Comparison of ENCODE assay signal across 9 mouse cellular contexts in the genomic region with DNA sequence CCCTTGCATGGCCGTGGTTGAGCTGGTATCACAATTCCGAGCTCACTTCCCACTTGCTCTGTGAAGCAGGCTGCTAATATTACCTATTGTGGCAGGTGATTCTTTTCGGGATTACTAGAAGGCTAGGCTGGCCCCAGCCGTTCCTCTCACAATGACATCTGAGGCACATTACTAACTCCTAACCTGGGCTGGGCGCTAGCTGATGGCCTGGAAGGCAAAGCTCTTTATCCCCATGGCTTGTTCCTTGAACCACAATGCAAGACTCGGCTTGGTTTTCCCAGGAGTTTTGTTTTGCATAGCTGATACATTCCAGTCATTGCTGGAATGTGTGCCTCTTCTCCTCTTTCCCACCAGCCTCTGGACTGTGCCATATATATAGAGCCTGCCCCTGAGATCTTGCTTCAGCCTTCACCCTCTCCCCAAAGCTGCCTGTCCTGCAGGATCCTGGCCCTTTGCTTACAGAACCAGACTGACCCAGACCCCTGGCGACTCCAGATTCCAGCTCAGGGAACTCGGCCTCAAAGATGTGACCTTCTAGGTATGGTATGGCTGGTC. TPM values are rescaled to one million over a fixed set of nuclear protein-coding genes. Genes with fewer than 3 reads are reported as not detected.
DNase-seq lines count a peak whose midpoint lies in the region; ATAC-seq and TF ChIP-seq lines count a peak whose summit lies in the region.
"Had no signal": no experiment of that assay in that cellular context is flagged by ENCODE, and none has a peak within 500 bp of the region (broad histone marks: within the 10 kb centered on the region; RNA-seq: fewer than 3 reads in every experiment).

A gene (plus strand): TSS at position 404 of the 555 bp plus-strand sequence.

- no peak for DNase-seq in kidney, adult 18-20 months
- no peak for DNase-seq in Patski (ENCODE audit: low read depth, low spot score)
- no peak for DNase-seq in gonadal fat pad, adult 2 months (ENCODE audit: low read depth)
- no peak for DNase-seq in layer of hippocampus, postnatal 36 days
- DNase-seq in urinary bladder, postnatal 4 days (ENCODE audit: low spot score in 2 of 2) = no peak
- DNase-seq in ovary, postnatal 14 days (ENCODE audit: low spot score) = no peak

- H3K36me3 ChIP-seq in kidney, embryonic 14.5 days (ENCODE audit: control insufficient read depth, insufficient read depth, low read length) = no peaks in the 10 kb centered on the region
- no peaks in the 10 kb centered on the region for H3K36me3 ChIP-seq in stomach, embryonic 16.5 days (ENCODE audit: control insufficient read depth, insufficient read depth, low read length)

- WGBS in kidney, embryonic 14.5 days = 80% methylated on average over 8 of the region's 8 CpGs
- 67% methylated on average over 8 of the region's 8 CpGs for WGBS in stomach, embryonic 16.5 days

- TF ChIP-seq CTCF in Patski (IDR thresholded peaks at IDR 0.05) = no peak

- H3K9ac ChIP-seq in kidney, embryonic 14.5 days (ENCODE audit: low read depth, low read length) = no peak within 1 kb of the TSS
- no peak within 1 kb of the TSS for H3K9ac ChIP-seq in stomach, embryonic 16.5 days (ENCODE audit: low read length)
- H3K9ac ChIP-seq: liver, embryonic 14.5 days had no signal

- no peak within 1 kb of the TSS for H3K4me3 ChIP-seq in kidney, embryonic 14.5 days (ENCODE audit: low read length)
- H3K4me3 ChIP-seq in stomach, embryonic 16.5 days (replicated peaks; ENCODE audit: low read length) = no peak within 1 kb of the TSS

- POLR2A ChIA-PET in Patski (lab: Charles Lee) = no interaction called here

- ATAC-seq in kidney, embryonic 14.5 days (ENCODE audit: low FRiP score, low TSS enrichment) = no peak
- peak; percentile 75 for ATAC-seq in Patski
- no peak for ATAC-seq in stomach, embryonic 16.5 days (ENCODE audit: insufficient read depth, low FRiP score)

- H3K4me1 ChIP-seq in kidney, embryonic 14.5 days (ENCODE audit: control insufficient read depth, insufficient read depth, low read length) = peaks cover under 1% of the 10 kb centered on the region; the same call in 1 of the 2 replicates
- H3K4me1 ChIP-seq in stomach, embryonic 16.5 days (ENCODE audit: control insufficient read depth, insufficient read depth, low read length) = peaks cover 7% of the 10 kb centered on the region

- in situ Hi-C loops in Patski (cut with MboI; ENCODE audit: low pct_unique_long_range_greater_than_20kb) = no loop called here

- H3K27ac ChIP-seq in kidney, embryonic 14.5 days (ENCODE audit: low read depth, low read length) = no peak within 1 kb of the TSS
- H3K27ac ChIP-seq in stomach, embryonic 16.5 days (ENCODE audit: low read length) = no peak within 1 kb of the TSS
- H3K27ac ChIP-seq: liver, embryonic 14.5 days had no signal

- H3K27me3 ChIP-seq in kidney, embryonic 14.5 days (ENCODE audit: control insufficient read depth, insufficient read depth, low read length) = no peaks in the 10 kb centered on the region
- no peaks in the 10 kb centered on the region for H3K27me3 ChIP-seq in Patski
- H3K27me3 ChIP-seq in stomach, embryonic 16.5 days (ENCODE audit: control insufficient read depth, insufficient read depth, low read length) = no peaks in the 10 kb centered on the region

- CTCF ChIA-PET in Patski (lab: Charles Lee) = no interaction called here

- H3K4me2 ChIP-seq in kidney, embryonic 14.5 days (replicated peaks; ENCODE audit: low read depth, low read length) = no peak within 1 kb of the TSS
- H3K4me2 ChIP-seq in stomach, embryonic 16.5 days (ENCODE audit: low read depth, low read length) = no peak within 1 kb of the TSS

- no peaks in the 10 kb centered on the region for H3K9me3 ChIP-seq in kidney, embryonic 14.5 days (ENCODE audit: control insufficient read depth, low read length)
- no peaks in the 10 kb centered on the region for H3K9me3 ChIP-seq in stomach, embryonic 16.5 days (replicated peaks; ENCODE audit: control insufficient read depth, low read length)

RNA-seq across cellular contexts. Expression of the gene that starts here (rescaled TPM):
- polyA plus RNA-seq in kidney, embryonic 14.5 days (2014; fragmentation: Nextera tagmentation; extraction: Ambion mirVana) = 15.2 and 33.5 TPM in 2 replicates
- 47.1 TPM for polyA plus RNA-seq in Patski (2021)
- polyA plus RNA-seq in gonadal fat pad, adult 2 months (2012; rRNA removed) = 10.4 and 28.7 TPM in 2 replicates
- 10 to 100 TPM; 56.6 to 60.9 TPM for total RNA-seq in layer of hippocampus, postnatal 36 days (2021)
- polyA plus RNA-seq in stomach, embryonic 16.5 days (2015; fragmentation: Nextera tagmentation; extraction: Ambion mirVana) = 16.9 and 20.4 TPM in 2 replicates
